ENCODE assay signal across 19 mouse cellular contexts in genomic region chr14:106106425-106106824, GRCm38 (mm10). TPM values are rescaled to one million over a fixed set of nuclear protein-coding genes. Genes with fewer than 3 reads are reported as not detected.
"Had no signal": no experiment of that assay in that cellular context is flagged by ENCODE, and none has a peak within 500 bp of the region (broad histone marks: within the 10 kb centered on the region; RNA-seq: fewer than 3 reads in every experiment).

No protein-coding gene starts in this region.

- H3K4me2 ChIP-seq: limb, embryonic 15.5 days; liver, embryonic 12.5 days; midbrain, embryonic 12.5 days; neural tube, embryonic 15.5 days had no signal

- H3K27ac ChIP-seq: left cerebral cortex, adult 2 months; limb, embryonic 15.5 days; liver, embryonic 12.5 days; midbrain, embryonic 12.5 days; neural tube, embryonic 15.5 days; stomach, postnatal 0 days had no signal

- H3K4me3 ChIP-seq: left cerebral cortex, adult 2 months; limb, embryonic 15.5 days; liver, embryonic 12.5 days; midbrain, embryonic 12.5 days; myocyte; neural tube, embryonic 15.5 days had no signal

- H3K4me1 ChIP-seq: limb, embryonic 15.5 days; liver, embryonic 12.5 days; midbrain, embryonic 12.5 days; neural tube, embryonic 15.5 days had no signal

- H3K36me3 ChIP-seq: limb, embryonic 15.5 days; liver, embryonic 12.5 days; midbrain, embryonic 12.5 days; neural tube, embryonic 15.5 days had no signal

- ATAC-seq: liver, embryonic 12.5 days had no signal

- H3K9ac ChIP-seq: limb, embryonic 15.5 days; liver, embryonic 12.5 days; midbrain, embryonic 12.5 days; neural tube, embryonic 15.5 days had no signal

- H3K27me3 ChIP-seq: limb, embryonic 15.5 days; liver, embryonic 12.5 days; midbrain, embryonic 12.5 days; neural tube, embryonic 15.5 days had no signal

- H3K9me3 ChIP-seq: limb, embryonic 15.5 days; midbrain, embryonic 12.5 days; neural tube, embryonic 15.5 days had no signal

- DNase-seq: kidney, adult 11 months; kidney, adult 9 months; kidney, postnatal 10 days; thymus, postnatal 4 days had no signal

RNA-seq across cellular contexts. Expression of gene Trim52, which starts 0.4 kb away (rescaled TPM):
- total RNA-seq: layer of hippocampus, postnatal 25 days; left cerebral cortex, adult 2 months; left cerebral cortex, postnatal 14 days had no signal
- polyA plus RNA-seq: intestine, embryonic 14.5 days; large intestine, adult 2 months; limb, embryonic 11.5 days; limb, embryonic 15.5 days; liver, embryonic 12.5 days; liver, embryonic 16.5 days; lung, embryonic 16.5 days; midbrain, embryonic 12.5 days; myocyte; neural tube, embryonic 11.5 days; neural tube, embryonic 15.5 days; stomach, postnatal 0 days had no signal
